Mouse (Mus musculus) layer of hippocampus, adult 9-10 months (tissue): ENCODE measurements around the gene Wrnip1.
"Not testable (repeated sequence)": the region's sequence is repeated elsewhere in the genome, so short reads cannot be mapped to it uniquely, and the experiment has no call there.

Experiments
- DNase-seq: peaks from one replicate; pipeline ENCODE4 v3.0.0; 2022; ENCODE audit warnings: low spot score

The Wrnip1 gene

GRCm38 (mm10) chr13:32851967-32852366 is 50.1 kb downstream of the Wrnip1 start:
- peak; percentile 51 for DNase-seq

- DNase-seq, result no peak
Observed at GRCm38 (mm10) chr13:32852539-32852938, 50.7 kb downstream of the Wrnip1 start.

DNA sequence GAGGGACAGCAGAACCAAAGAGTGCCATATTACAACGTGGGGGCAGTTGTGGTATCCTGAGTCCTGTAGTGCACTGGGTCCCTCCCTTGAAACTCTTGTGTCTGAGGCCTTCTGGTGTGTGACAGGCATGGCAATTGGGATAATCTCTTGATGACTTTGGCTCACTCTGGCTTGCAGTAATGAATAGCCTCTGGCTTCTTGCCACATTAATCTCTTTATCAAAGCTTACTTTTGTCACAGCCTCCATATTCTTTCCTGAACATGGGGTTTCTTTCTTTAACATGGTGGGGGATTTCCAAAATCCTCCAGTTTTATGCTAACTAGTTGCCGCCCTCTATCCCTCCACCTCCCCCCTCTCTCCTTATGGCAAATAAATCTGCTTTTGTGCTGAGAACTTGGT is 51.2 kb downstream of the Wrnip1 start:
- DNase-seq, result no peak

GRCm38 (mm10) chr13:32860821-32861220 is 59.0 kb downstream of the Wrnip1 start:
- no peak for DNase-seq

GRCm38 (mm10) chr13:32863456-32863855 is 61.6 kb downstream of the Wrnip1 start:
- no peak for DNase-seq

- not testable (repeated sequence) for DNase-seq
Observed at GRCm38 (mm10) chr13:32864529-32864928, 62.7 kb downstream of the Wrnip1 start.

DNA sequence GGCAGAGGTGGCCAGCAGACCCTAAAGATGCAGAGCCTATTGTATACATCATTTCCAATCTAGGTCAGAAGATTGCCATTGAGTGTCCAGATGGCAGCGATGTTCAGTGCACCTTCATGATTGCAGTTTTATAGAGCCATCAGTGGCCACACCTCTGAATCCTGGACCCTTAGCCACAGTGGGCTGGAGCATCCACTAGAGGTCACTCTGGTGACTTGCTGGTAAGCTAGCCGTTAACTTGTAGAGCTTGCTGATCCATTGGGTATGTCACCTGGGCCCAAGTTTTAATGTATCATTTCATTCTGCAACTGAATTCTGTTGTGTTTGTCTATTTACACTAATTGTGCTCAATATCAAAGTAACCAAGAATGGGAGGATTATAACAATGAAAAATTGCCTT is 63.8 kb downstream of the Wrnip1 start:
- DNase-seq, result no peak

- peak; percentile 45 for DNase-seq
Observed at GRCm38 (mm10) chr13:32866484-32866883, 64.6 kb downstream of the Wrnip1 start.

- DNase-seq, result no peak
Observed at GRCm38 (mm10) chr13:32867030-32867429, 65.2 kb downstream of the Wrnip1 start.

- DNase-seq, result not testable (repeated sequence)
Observed at GRCm38 (mm10) chr13:32868233-32868632, 66.4 kb downstream of the Wrnip1 start.

DNA sequence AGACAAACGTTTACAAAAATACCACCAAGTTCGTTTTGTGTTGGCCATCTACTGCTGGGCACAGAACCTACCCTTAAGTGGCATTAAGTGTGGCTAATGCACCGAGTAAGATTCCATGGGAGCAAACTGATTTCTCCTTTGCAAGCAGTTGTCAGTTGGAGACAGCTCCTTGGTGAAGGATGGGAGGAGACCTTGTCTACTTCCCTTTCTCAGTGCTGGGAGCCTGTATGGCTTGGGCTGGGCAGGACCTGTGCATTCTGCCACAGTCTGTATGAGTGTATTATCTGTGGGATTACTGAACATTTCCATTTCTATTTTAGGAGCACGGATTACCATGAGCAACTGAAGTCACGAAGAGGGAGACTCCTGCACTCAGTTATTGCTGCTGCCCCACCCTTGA is 67.0 kb downstream of the Wrnip1 start:
- DNase-seq, result no peak
